Mouse (Mus musculus): Measurements from ENCODE around the gene Cdc34.

DNA sequence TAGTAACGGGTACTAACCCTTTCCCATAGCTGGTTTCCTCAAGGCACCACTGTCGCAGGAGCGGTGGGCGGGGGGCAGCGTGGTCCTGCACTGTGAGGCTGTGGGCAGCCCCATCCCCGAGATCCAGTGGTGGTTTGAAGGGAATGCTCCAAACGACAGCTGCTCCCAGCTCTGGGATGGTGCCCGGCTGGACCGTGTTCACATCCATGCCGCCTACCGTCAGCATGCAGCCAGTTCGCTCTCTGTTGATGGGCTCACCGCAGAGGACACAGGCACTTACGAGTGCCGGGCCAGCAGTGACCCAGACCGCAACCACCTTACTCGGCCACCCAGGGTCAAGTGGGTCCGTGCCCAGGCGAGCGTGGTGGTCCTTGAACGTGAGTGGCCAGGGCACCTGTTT, 26.7 kb downstream of the Cdc34 start:
- TF ChIP-seq CTCF (IDR thresholded peaks at IDR 0.05; ENCODE audit: low read depth) (no peak), EP300 (IDR thresholded peaks at IDR 0.05; ENCODE audit: low read depth) (no peak)
